Mouse (Mus musculus): ENCODE data around the gene Pth2.

- TF ChIP-seq CTCF (IDR thresholded peaks at IDR 0.05; ENCODE audit: control insufficient read depth, insufficient read depth, insufficient replicate concordance, low read depth, low read length) (no peak), POLR2A (IDR thresholded peaks at IDR 0.05; ENCODE audit: control insufficient read depth, low read depth, low read length) (no peak)
Measured at GRCm38 (mm10) chr7:45150321-45150720, 30.5 kb upstream of the Pth2 start.

Measured in testis, adult 2 months (tissue).